In the genomic region with DNA sequence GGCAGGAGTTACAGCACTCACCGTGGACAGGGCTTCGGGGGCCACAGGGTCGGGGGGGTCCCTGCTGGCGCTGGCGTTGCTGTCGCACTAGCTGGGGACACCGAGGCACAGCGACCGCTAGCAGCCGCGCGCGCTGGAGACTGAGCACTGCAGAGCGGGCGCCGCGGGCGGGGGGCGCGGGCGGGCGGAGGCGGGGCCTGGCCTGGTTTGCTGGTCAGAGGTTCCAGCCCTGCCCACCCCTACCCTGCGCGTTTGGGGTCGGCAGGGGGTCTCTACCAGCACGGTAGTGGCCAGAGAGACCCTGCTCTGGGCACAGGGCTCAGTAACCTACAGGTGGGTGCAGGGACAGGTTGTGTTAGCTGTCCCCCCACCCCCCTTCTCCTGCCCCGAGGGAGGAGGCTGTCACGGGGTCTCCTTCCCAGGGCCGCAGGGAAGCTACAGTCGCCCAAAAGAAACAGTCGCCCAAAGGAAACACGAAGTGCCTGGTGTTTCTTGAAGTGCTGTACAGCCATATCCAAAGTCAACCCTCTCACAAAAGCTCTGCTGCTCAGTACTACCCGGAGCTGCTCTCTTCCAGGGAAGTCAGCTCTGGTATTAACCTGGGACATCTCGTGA, we compare ENCODE assay signal across 8 mouse cellular contexts. TPM values are rescaled to one million over a fixed set of nuclear protein-coding genes. Genes with fewer than 3 reads are reported as not detected.
DNase-seq lines count a peak whose midpoint lies in the region; ATAC-seq and TF ChIP-seq lines count a peak whose summit lies in the region.

Gene Baiap3, minus strand, starts transcription at position 225 of the 615 bp plus-strand sequence.

- no peak for TF ChIP-seq CTCF in liver, adult 2 months (IDR thresholded peaks at IDR 0.05; ENCODE audit: low read depth, low read length)

- no peak for DNase-seq in liver, adult 2 months (ENCODE audit: extremely low read depth, low read depth, low spot score)
- DNase-seq in liver = no peak
- peak; percentile 54 for DNase-seq in embryo, embryonic 10.5 days (ENCODE audit: low spot score)
- DNase-seq in lung, postnatal 14 days = peak; percentile 15
- peak; percentile 67 for DNase-seq in thymus, postnatal 14 days
- no peak for DNase-seq in ovary, postnatal 14 days (ENCODE audit: low spot score)
- DNase-seq in cerebellum, adult 8-10 months = no peak

- H3K4me3 ChIP-seq in liver, adult 2 months (ENCODE audit: insufficient read depth, low read depth, low read length) = no peak within 1 kb of the TSS

- H3K27me3 ChIP-seq in liver, adult 2 months (ENCODE audit: control insufficient read depth, insufficient read depth, low read length) = peaks cover 15% of the 10 kb centered on the region; the same call in 1 of the 2 replicates

- ATAC-seq in inflammation-experienced regulatory T-cells, adult 6 months = no peak

- peak within 1 kb of the TSS; percentile 28; the same call in 1 of the 2 replicates for H3K9ac ChIP-seq in liver, adult 2 months (ENCODE audit: low read depth, low read length)

- no peak for TF ChIP-seq POLR2A in liver, adult 2 months (IDR thresholded peaks at IDR 0.05; ENCODE audit: extremely low read depth, insufficient read depth, low read length)

- no peaks in the 10 kb centered on the region for H3K79me2 ChIP-seq in liver, adult 2 months (ENCODE audit: control insufficient read depth, insufficient read depth, low read length)

- WGBS in liver, adult 2 months = 6% methylated on average over 35 of the region's 35 CpGs

- H3K27ac ChIP-seq in liver, adult 2 months (replicated peaks; ENCODE audit: insufficient read depth, low read depth, low read length) = no peak within 1 kb of the TSS

- H3K36me3 ChIP-seq in liver, adult 2 months (ENCODE audit: control insufficient read depth, insufficient read depth, low read length) = peaks cover 3% of the 10 kb centered on the region; the same call in 1 of the 2 replicates

- no peaks in the 10 kb centered on the region; the same call in 1 of the 2 replicates for H3K4me1 ChIP-seq in liver, adult 2 months (ENCODE audit: control insufficient read depth, insufficient read depth, low read length)

RNA-seq across cellular contexts. Expression of gene Baiap3, which starts in this region (rescaled TPM):
- 0.13 and 0.18 TPM in 2 replicates for total RNA-seq in liver, adult 2 months (2014; rRNA removed)
- polyA plus RNA-seq in liver, adult 2 months (2012; rRNA removed) = 0.43 and 1.2 TPM in 2 replicates
- 10 to 100 TPM in 2 of 3 experiments, 1 to 10 TPM in 1; 2.6 to 42.7 (median 10.9) TPM for polyA plus RNA-seq in inflammation-experienced regulatory T-cells, adult 6 months (2017; shearing (Covaris generic))

Comparison
In these comparisons a context has a peak if more than half of its experiments do, and no peak if none do; other contexts are left out.
1. DNase-seq: peak in embryo, embryonic 10.5 days (single experiment), lung, postnatal 14 days (single experiment) and thymus, postnatal 14 days (single experiment); none in liver, adult 2 months (single experiment), liver (single experiment), ovary, postnatal 14 days (single experiment) and cerebellum, adult 8-10 months (single experiment).